Mouse (Mus musculus): ENCODE data around the gene Prex1. TPM values are rescaled to one million over a fixed set of nuclear protein-coding genes. Genes with fewer than 3 reads are reported as not detected.
"Not testable (repeated sequence)": the region's sequence is repeated elsewhere in the genome, so short reads cannot be mapped to it uniquely, and the experiment has no call there.

The Prex1 gene
- 100 to 1,000 TPM in 1 of 2 experiments, 10 to 100 TPM in 1; 91.3 to 104 TPM for total RNA-seq (2021)
- long read RNA-seq, experiment 1, full-length matches to known transcripts, result 29 of 87 reads
- long read RNA-seq, experiment 1, partial matches to known transcripts, result 48 of 87 reads
- long read RNA-seq, experiment 1, other reads (novel, unspliced or antisense), result 10 of 87 reads
- long read RNA-seq, experiment 2, full-length matches to known transcripts, result 12 of 50 reads
- long read RNA-seq, experiment 2, partial matches to known transcripts, result 32 of 50 reads
- long read RNA-seq, experiment 2, other reads (novel, unspliced or antisense), result 6 of 50 reads

DNA sequence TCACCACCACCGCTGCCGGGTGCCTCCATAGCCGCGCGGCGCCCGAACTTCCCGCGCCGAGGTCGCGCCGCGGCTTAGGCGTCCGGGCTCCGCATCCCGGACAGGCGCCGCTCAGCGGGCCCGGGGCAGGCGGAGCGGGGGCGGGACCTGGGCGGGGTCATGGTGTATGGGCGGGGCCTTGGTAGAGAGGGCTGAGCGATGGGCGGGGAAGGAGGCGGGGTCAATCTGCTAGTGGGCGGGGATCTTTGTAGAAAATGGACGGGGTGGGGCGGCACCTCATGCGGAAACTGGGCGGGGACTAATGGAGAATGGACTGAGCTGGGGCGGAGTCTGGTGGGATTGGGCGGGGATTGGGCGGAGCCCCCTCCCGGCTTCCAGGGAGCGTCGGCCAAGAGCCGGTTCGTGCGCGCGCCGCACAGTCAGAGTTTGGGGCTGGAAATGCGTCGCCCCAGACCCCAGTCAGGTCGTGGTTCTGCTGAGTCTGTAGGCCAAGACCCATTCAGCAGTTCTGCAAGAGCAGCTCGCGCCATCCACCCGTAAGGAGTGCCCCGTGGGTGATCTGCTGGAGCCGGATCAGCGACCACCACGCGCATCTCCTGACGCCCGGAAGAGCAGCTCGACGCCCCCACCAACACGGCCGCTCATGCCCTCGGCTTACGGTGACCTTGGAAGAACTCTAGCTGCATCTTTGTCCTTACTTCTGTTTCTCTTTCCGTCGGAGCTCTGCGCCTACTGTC lies at the start of gene Prex1:
Prex1 (minus strand) TSS at position 143 of the 737 bp plus-strand sequence.
- DNase-seq (ENCODE audit: low spot score in 2 of 2), result peak; percentile 96 to 98

DNA sequence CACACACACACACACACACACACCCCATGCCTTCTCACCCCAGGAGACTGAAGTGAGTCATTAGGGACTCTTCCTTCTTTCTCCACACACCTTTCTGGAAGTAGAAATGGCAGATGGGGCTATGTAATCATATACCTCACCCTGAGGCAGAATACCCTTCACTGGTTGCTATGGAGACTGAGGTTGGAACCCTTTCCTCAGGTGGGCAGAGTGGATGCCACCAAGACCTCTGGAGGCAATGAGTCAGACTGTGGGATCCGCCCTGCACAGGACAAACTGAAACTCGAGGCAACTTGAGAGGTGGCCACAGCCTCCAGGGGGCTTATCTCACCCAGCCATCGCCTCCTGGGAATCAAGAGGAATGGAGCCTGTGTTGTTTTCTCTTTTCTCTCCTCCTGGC lies 44.3 kb upstream of the Prex1 start:
- DNase-seq (ENCODE audit: low spot score in 2 of 2), result no peak

DNA sequence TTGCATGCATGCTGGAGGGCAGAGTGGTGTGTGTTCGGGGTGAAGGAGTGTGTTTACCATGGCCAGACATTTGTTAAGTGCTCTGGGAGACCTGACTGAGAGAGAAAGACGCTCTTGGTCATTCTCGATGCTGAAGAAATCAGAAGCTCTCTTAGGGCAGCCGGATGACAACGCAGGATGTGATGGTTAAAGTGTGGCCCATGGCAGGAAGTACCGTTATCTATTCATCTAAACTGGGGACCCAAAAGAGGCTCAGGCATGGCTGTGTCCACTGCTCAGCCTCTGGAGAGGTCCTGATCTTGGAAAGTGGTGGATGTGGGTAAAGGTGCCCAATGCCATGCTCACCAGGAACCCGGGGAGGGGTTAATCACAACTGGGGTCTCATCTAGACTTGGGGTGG lies 41.1 kb upstream of the Prex1 start:
- DNase-seq (ENCODE audit: low spot score in 2 of 2), result no peak

DNA sequence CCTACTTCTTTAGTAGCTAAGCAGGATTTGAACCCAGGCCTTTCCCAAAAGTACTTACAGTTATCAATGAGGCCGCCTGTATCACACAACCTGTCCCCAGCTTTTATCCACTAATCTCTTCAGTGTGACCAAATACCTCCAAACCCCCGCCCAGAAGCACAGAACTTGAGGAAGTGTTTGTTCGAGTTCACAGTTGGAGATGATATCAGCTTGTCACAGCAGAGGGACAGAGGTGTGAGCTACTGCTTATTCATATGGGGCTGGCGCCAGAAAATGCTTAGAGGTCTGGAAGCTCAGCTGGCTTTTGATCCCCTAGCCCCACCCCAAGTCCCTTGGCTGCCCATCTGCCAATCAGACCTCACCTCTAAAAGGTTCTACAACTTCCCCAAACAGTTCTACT lies 40.6 kb upstream of the Prex1 start:
- DNase-seq (ENCODE audit: low spot score in 2 of 2), result no peak

DNA sequence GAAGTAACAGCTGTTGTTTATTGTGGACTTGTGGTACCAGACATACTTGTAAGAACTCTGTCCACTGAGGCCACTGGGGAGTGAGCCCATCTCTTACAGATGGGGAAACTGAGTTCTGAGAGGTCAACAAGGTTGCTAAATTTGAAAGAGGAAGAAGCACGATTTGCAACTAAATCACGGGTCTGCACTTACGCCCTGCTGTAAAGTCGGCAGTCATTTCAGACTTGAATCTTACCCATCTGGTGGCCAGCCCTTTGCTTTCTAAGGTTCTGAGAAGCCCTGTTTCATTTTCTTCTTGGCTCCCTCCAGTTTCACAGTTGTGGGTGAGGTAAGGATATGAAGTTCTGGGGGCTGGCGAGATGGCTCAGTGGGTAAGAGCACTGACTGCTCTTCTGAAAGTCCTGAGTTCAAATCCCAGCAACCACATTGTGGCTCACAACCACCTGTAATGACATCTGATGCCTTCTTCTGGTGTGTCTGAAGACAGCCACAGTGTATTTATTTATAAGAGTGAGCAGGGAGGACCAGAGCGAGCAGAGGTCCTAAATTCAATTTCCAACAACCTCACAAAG lies 37.1 kb upstream of the Prex1 start:
- DNase-seq (ENCODE audit: low spot score in 2 of 2), result no peak

DNA sequence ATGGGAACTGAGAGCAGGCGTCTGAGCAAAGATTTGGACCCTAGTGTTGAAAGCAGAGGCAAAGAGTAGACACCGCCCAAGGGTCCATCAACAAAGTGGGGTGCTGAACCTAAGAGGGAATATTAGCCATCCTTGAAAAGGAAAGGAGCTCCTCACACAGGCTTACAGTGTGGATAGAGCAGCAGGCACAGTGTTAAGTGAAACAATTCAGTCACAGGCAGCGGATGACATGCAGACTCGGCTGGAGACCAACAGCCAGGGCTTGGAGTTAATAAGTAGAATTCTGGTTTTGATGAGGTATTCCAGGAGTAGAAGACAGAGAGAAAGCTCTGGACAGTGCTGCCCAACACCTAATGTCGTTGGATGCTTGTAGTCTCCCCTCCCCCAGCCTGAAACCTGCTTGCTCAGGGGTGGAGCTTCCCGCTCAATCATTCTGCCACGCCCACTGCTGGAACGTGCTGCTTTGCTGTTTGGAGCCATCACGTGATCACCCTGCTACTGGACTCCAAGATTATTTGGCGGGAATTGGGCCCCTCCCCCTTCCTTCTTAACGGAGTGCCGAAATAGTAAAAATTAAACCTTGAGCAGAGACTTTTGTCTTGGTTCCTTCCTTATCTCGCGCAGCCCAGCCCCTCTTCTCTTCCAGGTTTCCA lies 32.8 kb upstream of the Prex1 start:
- DNase-seq (ENCODE audit: low spot score in 2 of 2), result not testable (repeated sequence)

DNA sequence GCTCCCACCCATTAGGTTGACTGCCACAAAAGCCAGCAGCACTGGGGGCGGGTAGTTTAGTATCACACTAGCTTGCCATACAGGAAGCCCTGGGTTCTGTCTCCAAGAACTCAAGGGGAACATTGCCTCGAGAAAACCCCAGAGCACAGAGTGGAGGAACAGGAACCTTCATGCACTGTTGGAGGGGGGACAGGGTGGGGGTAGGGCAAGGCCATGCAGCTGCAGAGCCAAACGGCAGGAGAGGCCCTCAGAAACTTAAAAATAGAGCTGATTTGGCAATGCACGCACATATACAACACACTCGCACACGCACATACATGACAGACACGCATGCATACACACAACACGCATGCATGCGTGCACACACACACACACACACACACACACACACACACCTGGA lies 32.2 kb upstream of the Prex1 start:
- no peak for DNase-seq (ENCODE audit: low spot score in 2 of 2)

DNA sequence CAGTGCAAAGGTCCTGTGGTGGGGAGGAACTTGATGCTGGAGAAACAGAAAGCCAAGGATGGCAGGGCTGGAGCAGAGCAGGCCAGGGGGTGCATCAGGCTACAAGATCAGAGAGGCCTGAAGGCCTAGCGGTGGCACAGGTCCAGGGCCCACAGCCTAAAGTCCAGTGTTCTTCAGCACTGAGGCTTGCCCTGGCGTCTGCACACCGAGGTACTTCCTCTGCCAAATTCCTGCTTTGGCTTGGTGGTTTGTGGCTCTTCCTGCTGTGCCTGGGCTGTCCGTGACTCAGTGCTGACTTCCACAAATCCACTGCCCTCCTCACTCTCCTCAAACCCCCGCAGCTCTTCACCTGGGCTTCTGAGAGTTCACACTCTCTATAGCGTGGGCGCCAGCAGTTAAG lies 30.8 kb upstream of the Prex1 start:
- DNase-seq (ENCODE audit: low spot score in 2 of 2), result no peak

DNA sequence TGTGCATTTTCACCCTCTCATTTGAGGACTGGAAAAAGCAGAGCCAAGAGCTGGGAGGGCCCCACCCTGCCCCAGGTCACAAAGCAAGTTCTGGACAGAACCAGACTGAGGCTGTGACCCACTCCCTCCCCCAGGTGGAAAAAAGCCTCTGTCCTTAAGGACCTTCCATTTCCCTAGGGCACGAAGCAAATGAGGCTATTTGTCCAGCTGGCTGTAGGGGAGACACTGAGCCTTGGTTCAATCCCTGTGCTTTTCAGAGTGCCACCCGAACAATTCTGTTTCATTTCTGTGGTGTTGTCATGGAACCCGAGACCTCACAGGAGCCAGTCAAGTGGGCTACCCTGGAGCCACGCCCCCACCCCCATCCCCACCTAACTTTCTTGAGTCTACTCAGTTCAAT lies 29.9 kb upstream of the Prex1 start:
- no peak for DNase-seq (ENCODE audit: low spot score in 2 of 2)

DNA sequence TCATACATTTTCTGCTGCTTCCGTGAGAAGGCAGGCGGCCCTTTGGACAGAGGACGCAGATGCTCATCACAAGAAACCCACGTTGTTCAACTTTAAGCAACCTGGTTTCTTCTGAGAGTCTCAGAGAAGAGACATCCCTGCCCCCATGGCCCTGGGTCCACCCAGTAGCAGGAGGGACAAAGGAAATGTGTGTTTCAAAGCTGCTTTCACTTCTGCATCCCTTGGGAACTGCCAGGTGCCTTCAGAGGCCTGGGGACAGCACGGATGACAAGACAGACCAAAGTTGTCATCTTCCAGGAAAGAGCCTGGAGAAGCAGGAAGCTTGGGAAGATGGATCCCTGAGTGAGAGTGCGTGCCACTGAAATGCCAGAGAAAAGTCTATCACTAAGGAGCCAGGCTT lies 27.8 kb upstream of the Prex1 start:
- no peak for DNase-seq (ENCODE audit: low spot score in 2 of 2)

DNA sequence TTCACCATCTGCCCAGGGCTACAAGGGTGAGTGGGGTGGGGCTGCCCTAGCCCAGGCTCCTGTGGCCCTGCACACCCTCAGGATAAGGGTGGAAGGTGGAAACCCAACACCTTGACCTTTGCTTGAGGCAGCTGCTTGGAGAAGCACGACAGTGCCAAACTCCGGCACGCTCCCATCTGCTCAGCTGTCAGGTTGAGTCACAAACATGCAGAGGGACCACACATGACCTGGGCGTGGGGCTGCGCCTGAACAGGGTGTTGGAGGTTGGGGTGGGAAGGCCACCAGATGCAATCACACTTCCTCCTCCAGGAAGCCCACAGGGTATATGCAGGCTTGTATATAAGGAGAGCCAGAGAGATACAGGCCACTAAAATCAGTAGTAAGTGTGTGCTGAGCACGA lies 26.8 kb upstream of the Prex1 start:
- no peak for DNase-seq (ENCODE audit: low spot score in 2 of 2)

DNA sequence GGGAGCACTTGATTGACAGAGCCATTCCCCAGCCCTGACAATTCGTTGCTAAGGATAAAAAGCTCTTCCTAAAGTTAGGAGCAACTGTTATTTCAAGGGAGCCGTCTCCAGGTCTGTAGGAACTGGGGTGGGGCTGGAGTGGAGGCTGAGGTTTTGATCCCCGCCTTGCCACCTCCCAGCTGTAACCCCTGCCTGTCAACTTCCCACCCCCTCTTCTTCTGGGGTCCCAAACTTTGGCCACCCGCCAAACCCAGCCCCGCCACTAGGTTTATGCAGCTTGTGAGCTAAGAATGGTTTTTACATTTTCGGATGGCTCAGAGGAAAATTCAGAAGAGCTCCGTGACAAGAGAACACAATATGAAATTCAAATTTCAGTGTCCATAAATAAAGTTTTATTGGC lies 23.7 kb upstream of the Prex1 start:
- DNase-seq (ENCODE audit: low spot score in 2 of 2), result no peak

DNA sequence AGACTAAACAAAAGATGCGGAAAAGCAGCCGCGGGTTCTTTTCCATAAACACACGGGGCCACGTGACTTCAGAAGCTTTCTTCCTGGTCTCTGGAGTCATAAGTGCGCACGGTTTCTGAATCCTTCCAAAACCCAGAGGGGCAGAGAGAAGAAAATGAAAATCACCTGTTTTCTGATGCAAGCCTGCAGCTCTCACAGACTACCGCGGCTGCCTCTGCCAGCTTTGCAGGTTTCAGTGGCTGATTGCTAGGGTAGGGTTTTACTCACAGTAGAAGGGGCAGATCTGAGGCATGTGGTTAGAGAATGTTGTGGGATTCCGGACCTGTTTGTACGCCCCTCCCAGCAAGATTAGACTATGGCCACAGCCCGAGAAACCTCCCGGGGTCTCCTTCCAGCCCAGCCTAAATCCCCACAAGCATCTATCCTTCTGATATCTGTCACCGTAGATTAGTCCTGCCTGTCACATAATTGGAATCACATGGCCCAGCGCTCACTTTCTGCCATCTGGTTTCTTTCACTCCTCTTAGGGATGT lies 21.9 kb upstream of the Prex1 start:
- no peak for DNase-seq (ENCODE audit: low spot score in 2 of 2)

DNA sequence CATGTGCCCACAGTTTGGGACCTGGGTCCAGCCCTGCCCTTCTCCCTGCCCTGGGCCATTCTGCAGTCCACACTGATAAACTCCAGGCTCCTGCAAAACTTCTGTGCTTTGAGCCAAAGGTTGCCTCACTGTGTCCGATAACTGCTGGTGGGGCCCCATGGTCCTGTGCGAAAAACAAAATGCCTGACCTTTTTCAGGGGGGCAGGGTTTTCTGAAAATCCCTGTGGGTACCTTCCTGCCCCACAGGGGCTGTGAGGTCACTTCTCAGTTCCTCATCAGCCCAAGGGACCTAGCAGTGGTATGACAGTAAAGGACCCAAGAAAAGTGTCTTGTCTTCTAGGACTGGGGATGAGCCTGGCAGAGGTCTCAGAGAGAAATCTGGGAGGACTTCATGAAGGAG lies 19.2 kb upstream of the Prex1 start:
- no peak for DNase-seq (ENCODE audit: low spot score in 2 of 2)

DNA sequence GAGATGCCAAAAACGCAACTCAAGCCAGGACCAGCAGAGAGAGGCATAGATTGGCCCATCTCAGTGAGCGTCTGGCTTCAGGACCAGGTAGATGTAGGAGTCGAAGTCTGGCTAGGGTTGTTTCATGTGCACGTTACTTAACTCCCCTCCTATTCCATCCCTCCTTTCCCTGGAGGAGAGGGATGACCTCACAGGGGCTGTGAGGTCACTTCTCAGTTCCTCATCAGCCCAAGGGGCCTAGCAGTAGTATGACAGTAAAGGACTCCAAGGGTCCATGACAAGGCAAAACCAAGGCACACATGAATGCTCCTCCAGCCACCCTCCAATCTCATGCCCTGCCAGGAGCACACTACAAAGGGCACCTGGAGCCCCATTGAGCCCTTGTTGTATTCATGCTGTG lies 18.5 kb upstream of the Prex1 start:
- no peak for DNase-seq (ENCODE audit: low spot score in 2 of 2)

DNA sequence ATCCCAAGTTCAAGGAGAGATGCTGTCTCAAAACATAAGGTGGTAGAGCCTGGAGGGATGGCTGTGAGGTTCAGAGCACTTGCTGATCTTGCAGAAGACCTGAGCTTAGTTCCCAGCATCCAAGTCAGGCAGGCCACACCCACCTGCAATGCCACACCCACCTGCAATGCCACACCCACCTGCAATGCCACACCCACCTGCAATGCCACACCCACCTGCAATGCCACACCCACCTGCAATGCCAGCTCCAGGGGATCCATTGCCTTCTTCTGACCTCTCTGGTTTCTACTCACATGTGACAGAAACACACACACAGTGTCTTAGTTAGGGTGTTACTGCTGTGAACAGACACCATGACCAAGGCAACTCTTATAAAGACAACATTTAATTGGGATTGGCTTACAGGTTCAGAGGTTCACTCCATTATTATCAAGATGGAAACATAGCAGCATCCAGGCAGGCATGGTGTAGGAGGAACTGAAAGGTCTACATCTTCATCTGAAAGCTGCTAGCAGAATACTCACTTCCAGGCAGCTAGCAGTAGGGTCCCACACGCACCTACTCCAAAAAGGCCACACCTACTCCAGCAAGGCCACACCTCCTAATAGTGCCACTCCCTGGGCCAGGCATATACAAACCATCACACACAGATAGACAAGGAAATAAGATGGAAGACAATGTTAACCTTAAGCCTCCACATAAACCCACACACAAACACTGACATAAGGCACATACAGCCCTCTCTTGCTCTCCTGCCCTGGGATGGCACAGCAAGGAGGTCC lies 17.7 kb upstream of the Prex1 start:
- DNase-seq (ENCODE audit: low spot score in 2 of 2), result not testable (repeated sequence)

DNA sequence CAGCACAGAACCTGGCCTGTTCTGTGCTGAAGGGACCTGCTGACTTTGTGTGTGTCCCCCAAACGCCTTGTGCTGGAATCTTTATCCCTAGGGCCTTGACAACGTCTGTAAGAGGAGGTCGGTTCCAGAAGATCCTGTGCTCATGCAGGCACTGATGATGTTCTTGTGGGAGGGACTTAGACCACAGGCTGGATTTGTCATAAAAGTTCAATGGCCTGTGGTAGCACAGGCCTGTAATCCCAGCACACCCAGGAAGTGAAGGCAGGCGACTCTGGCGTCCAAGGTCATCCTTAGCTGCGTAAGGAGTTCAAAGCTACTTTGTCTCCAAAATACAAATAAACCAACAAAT lies 16.9 kb upstream of the Prex1 start:
- DNase-seq (ENCODE audit: low spot score in 2 of 2), result no peak

DNA sequence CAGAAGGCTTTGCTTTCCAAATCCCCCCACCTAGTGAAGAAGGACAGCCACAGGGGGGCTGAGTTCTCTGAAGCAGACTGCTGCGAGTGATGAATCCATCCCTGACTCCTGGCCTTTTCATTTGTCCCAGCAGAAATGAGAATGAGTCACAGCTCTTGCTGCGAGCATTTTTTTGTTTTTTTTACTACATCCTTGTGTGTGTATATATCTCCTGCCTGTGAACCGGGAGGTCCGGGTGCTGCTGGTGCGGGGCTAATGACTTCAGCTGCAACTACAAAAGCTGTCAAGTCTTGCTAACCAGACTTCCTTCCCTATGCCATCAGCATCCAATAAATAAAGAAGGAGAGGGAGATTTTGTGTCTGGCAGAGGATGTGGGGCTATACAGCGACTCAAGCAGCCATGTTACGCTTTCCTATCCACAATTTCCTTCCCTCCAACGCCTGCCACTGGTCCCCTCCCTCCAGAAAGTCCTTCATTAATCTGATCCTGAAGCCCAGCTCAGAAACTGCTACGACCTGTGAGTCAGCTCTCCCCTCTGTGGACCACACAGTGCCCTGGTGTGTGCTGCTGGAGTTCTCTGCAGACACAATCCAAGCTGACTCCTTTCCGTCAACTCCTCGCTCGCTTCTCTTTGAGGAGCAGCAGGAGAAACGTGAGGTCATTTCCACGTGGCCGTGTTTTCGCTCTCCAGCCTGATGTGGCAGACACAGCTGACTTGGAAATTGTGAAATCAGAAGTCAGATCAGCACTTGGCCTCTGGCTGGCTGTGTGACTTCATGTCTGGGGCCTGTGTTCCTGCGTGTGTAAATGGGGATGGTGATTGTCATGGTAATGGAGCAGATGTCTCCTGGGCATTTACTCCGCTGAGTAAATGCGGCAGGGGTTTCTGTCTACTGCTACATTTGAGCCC lies 16.3 kb upstream of the Prex1 start:
- DNase-seq (ENCODE audit: low spot score in 2 of 2), result no peak

DNA sequence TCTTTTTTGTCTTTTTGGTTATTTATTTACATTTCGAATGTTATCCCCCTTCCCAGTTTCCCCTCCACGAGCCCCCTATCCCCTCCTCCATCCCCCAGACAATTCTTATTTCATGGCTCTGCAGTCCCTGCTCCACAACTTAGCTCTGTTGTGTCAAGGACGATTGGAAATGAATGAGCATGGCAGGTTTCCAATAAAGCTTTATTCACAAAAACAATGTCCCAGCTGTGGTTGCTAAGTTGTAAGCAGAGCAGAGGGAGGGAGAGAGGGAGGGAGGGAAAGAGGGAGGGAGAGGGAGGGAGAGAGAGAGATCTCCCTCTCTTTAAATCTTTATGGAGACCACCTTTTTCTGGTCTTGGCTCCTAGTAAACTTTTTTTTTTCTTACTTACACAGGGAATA lies 15.4 kb upstream of the Prex1 start:
- DNase-seq (ENCODE audit: low spot score in 2 of 2), result no peak

DNA sequence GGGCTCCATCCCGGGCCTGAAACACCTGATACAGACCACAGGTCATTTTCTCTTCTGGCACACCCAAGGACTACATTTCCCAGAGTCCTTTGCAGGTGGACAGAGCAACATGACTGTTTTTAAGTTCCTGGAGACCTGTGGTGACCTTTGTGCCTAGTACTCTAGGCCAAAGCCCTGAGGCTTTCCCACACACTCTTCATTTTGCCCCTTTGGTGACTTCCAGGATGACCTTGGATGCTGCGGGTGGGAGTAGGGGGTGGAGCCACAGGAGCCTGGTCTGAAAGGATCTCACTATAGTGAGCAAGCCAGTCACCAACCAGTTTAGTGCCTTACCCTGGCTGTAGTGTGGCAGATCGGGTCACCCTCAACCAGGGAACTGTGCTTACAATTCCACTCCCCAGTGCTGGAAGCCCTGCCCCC lies 14.6 kb upstream of the Prex1 start:
- DNase-seq (ENCODE audit: low spot score in 2 of 2), result no peak

All from left cerebral cortex, adult 18-20 months (tissue).